Mouse (Mus musculus): Measurements from ENCODE around the gene Abcg8.

Abcg8 gene

GRCm38 (mm10) chr17:84675951-84676366, at the start of gene Abcg8:
Gene Abcg8 (plus strand): TSS chr17:84676302.
- DNase-seq (ENCODE audit: low read depth), result no peak

DNA sequence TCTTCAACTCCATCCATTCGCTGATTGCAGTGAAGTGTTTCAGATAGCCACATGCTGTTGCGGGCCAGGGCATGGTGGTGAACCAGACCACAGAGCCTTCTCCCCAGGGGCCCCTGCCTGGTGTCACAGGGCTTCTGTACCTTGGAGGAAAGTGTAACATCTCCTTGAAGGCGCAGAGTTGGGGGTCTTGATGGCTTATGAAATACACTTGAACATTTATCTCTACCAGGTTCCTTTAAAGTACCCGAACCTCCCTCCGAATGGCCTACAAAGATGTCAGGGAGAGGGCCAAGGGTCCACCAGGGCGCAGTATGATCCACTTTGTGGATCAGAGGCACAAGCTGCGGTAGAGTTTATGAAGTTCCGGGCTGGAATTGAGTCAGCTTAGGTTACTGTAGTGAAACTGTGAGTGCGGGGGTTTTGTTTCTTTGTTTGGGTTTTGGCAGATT, 49.2 kb upstream of the Abcg8 start:
- DNase-seq (ENCODE audit: low read depth), result peak; percentile 20

DNA sequence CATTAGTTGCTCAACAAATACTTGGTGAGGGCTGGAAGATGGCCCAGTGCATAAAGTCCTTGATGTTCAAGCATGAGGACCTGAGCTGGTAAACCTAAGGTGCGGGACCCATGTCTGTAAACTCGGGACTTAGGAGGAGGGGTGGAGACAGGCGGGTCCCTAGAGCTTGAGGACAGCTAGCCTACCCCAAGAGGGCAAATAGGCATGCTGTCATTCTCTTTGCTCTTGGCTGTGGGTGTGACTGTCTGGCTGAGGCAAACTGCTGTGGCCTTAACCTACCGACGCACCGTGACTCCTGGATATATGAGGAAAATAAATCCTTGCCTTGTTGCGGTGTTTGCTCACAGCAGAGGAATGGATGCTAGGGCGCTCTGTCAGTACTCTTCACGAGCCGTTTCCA, 48.4 kb upstream of the Abcg8 start:
- no peak for DNase-seq (ENCODE audit: low read depth)

DNA sequence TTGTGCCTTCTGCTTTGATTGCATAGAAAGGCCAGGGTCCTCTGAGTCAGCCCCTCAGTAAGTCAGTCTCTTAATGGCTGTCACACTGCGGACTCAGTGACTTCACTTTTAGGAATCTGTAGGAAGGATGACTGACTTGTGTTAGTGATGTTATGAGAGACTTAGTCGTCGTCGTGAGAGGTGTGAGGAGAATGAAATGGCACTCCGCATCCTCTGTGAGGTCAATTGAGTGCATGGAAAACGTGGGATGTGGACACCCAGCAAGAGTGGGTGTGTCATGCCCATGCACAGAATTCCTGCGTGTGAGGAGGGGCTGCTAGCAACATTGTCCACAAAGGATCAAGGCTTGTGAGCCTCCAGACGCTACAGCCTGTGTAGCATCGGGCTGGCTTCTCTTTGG, 47.5 kb upstream of the Abcg8 start:
- DNase-seq (ENCODE audit: low read depth), result no peak

GRCm38 (mm10) chr17:84631836-84632235, 44.3 kb upstream of the Abcg8 start:
- DNase-seq (ENCODE audit: low read depth), result no peak

DNA sequence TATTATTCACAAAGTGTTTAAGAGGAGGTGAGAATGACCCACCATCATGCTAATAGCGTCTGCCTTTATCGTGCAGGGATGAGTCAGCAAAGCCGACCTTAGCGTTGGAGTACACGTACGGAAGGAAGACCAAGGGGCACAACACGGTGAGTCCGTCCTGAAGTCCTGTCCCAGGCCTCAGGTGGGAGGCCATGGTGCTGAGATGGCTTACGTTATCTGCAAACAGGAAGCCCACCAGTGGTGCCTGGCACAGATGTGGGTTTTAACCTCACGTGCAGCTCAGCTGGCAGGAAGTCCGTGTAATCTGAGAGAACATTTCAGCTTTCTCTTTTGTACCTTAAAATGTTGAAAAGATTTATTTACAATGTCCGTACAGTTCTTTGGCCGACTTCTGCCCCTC, 42.7 kb upstream of the Abcg8 start:
- peak; percentile 59 for DNase-seq (ENCODE audit: low read depth)

DNA sequence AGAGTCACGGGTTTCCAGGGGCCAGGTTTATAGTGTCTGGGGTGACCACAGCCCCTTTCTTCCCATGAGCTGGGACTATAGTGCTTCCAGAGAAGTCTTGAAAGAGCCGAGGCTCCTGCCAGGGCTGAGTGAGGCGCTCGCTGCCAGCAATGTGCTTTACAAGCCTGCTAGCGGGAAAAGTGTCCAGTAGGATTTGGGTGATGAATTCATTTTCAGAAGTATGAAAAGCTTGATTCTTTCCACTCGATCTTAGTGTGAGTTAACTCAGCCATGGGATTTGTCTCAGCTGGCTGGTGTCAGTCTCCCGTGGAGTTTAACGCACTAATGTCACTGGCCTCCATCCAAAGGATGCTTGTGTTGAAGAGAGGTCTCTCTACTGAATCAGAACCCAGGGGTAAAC, 39.8 kb upstream of the Abcg8 start:
- no peak for DNase-seq (ENCODE audit: low read depth)

- no peak for DNase-seq (ENCODE audit: low read depth)
Observed at GRCm38 (mm10) chr17:84637971-84638370, 38.1 kb upstream of the Abcg8 start.

DNA sequence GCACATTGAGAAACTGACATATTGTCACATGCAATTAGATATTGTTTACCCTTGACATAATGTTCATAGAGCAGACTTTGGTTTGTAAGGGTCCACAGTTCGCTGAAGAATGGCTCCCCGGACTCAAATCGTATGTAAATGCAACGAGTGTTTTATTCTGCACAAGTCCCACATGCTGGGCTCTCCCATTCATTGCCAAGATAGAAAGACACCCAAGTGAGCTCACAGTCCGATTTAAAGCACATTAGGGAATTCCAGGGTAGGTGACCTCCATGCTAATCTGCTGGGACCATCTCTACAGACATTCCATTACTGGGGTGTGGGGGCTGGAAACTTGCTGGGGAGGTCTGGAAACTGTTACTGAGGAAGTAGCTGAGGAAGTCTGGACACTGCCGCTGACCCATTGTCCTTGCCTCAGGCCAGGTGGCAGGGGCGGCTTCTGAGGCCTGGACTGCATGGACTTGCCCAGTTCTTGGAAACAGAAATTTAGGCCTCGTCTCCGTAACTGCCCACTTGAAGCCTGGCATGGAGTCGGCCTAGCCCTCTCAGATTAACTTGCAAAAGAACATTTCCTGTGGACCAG, 36.2 kb upstream of the Abcg8 start:
- no peak for DNase-seq (ENCODE audit: low read depth)

DNA sequence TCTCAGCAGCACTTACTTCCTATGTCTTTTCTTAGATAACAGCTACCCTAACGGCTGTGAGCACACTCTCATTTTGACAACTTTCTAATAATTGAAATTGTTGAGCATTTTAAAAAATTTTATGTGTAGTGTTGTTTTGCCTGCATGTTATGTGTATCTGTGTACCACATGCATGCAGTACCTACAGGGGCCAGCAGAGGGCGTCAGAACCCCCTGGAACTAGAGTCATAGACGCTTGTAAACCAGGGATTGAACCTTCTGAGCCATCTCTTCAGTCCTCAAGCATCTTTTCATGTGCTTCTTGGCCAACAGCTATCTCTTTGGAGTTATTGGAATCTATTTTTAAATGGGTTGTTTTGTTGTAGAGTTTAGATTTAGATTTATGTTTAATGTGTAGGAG, 34.2 kb upstream of the Abcg8 start:
- peak; percentile 64 for DNase-seq (ENCODE audit: low read depth)

- no peak for DNase-seq (ENCODE audit: low read depth)
Observed at GRCm38 (mm10) chr17:84642324-84642723, 33.8 kb upstream of the Abcg8 start.

GRCm38 (mm10) chr17:84644292-84645050, 31.6 kb upstream of the Abcg8 start:
- DNase-seq (ENCODE audit: low read depth), result no peak

- DNase-seq (ENCODE audit: low read depth), result no peak
Observed at GRCm38 (mm10) chr17:84645119-84645518, 31.0 kb upstream of the Abcg8 start.

DNA sequence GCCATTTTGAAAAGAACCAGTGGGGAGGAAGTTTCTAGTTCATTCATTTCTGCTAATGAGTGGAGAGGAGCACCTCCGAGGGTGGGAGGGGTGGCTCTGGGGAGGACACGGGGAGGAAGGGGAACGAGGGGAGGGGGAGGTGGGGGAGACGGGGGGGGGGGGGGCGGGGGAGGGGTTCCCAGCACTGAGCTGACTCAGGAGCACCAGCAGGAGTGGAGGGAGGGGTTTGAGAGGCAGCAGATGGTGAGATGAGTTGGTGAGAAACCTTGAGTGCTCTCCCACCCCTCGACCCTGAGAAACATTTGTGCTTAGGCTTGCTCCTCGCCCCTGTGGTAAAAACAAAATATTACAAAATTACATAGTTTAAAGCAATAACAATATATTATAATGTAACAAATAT, 30.2 kb upstream of the Abcg8 start:
- DNase-seq (ENCODE audit: low read depth), result no peak

GRCm38 (mm10) chr17:84646477-84646876, 29.6 kb upstream of the Abcg8 start:
- DNase-seq (ENCODE audit: low read depth), result no peak

- DNase-seq (ENCODE audit: low read depth), result no peak
Observed at GRCm38 (mm10) chr17:84647630-84648029, 28.5 kb upstream of the Abcg8 start.

GRCm38 (mm10) chr17:84650302-84651017, 25.6 kb upstream of the Abcg8 start:
- DNase-seq (ENCODE audit: low read depth), result no peak

GRCm38 (mm10) chr17:84653544-84653943, 22.6 kb upstream of the Abcg8 start:
- DNase-seq (ENCODE audit: low read depth), result no peak

- DNase-seq (ENCODE audit: low read depth), result no peak
Observed at GRCm38 (mm10) chr17:84656205-84656604, 19.9 kb upstream of the Abcg8 start.

DNA sequence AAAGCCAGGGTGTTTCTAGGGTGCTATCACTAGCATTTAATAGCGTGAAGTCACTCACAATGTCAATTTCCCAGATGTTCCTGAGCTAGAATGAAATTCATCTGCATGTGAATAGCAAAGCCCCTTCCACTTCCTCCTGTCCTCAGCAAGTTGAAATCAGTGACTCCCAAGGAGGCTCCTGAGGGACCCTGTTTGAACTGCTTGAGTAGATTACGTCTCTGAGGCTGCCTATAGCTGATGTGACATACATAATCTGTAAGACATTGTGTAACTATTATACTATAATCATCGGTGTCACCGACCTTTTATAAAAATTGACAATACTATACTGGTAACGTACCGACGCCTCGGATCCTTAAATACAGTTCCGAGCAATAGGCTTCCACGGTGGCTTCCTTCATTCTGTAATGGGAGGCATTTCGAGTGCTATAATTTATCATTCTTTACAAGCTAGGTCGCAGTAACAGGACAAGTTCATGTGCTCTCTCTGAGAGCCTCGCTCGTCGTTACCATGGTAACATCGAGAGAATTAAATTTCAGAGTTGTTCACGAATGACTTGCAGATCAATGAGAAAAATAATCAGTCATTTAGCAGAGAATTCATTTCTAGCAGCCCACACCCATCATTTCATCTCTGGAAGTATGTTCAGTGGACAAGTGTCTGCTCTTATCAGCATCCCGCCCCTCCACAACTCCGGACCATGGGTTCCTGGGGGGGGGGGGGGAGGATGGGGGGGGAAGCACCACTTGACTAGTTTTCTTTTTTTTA, 19.3 kb upstream of the Abcg8 start:
- DNase-seq (ENCODE audit: low read depth), result no peak

GRCm38 (mm10) chr17:84657422-84657732, 18.7 kb upstream of the Abcg8 start:
- DNase-seq (ENCODE audit: low read depth), result no peak

- no peak for DNase-seq (ENCODE audit: low read depth)
Observed at GRCm38 (mm10) chr17:84657782-84658181, 18.3 kb upstream of the Abcg8 start.

DNA sequence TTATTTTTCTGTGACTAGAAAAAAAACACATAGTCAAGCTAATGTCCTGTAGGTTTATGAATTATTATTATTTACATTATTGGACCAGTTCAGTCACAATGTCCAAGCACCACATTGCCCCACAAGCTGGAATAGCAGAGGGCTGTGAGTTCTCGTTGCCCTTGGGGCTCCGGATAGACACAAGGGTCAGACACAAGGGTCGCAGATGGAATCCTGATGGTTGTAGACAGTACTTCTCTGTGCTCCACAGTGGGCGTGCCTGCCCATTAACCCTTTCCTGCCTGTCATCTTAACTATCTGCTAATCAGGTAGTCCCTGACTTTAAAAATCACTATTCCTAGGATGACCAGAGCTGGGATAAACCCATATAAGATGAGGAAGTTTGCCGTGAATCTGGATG, 17.9 kb upstream of the Abcg8 start:
- no peak for DNase-seq (ENCODE audit: low read depth)
